Mouse (Mus musculus): ENCODE measurements around the gene Ptpn1. TPM values are rescaled to one million over a fixed set of nuclear protein-coding genes. Genes with fewer than 3 reads are reported as not detected.

Gene Ptpn1
- total and polyA plus RNA-seq, 3 experiments: 16.2 to 38.1 (median 29.4) TPM

DNA sequence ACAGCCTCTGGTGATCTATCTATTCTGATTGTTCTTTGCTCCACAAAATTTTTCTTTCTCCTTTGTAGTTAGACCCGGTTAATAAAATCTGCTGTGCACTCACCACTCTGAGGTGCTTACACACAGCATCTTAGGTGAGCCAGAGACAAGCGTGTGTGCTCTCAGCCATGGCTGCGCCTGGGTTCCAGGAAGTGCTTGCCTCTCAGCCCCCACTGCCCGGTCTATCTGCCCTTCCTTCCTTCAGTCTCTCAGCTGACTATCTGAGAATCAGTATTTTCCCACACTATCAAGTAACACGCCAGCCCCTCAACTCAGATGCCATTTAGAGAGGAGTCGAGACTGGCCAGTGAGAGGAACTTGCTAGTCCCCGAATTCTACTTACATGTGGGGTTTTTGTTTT lies 28.1 kb downstream of the Ptpn1 start:
- Histone ChIP-seq H3K36me3 (replicated peaks) (peaks cover 80% of the 10 kb centered on the region), H3K4me1 (ENCODE audit: insufficient read depth, low read depth, low read length) (peaks cover 8% of the 10 kb centered on the region; the same call in 1 of the 2 replicates), H3K4me3 (ENCODE audit: low read depth, low read length) (no peak overlapping the region), H3K27me3 (ENCODE audit: insufficient read depth, low read length) (no peaks in the 10 kb centered on the region), H3K9me3 (replicated peaks) (no peaks in the 10 kb centered on the region)
- no peak for TF ChIP-seq GATA2 (IDR thresholded peaks at IDR 0.05; ENCODE audit: borderline replicate concordance, low read depth, low read length)
- TF ChIP-seq GATA1 (IDR thresholded peaks at IDR 0.05; ENCODE audit: borderline replicate concordance, low read length): no peak
- no peak for TF ChIP-seq POLR2AphosphoS5 (IDR thresholded peaks at IDR 0.05; ENCODE audit: insufficient replicate concordance, low read depth, low read length)
- no peak for TF ChIP-seq TAL1 (conservative IDR thresholded peaks at IDR 0.05; ENCODE audit: low read depth, low read length)
- no peak for TF ChIP-seq CTCF (IDR thresholded peaks at IDR 0.05; ENCODE audit: low read depth, low read length)
- no peak for DNase-seq (ENCODE audit: low spot score)
- no peak for ATAC-seq (ENCODE audit: extremely low read depth, insufficient number of reproducible peaks, low FRiP score, poor library complexity, severe bottlenecking)

DNA sequence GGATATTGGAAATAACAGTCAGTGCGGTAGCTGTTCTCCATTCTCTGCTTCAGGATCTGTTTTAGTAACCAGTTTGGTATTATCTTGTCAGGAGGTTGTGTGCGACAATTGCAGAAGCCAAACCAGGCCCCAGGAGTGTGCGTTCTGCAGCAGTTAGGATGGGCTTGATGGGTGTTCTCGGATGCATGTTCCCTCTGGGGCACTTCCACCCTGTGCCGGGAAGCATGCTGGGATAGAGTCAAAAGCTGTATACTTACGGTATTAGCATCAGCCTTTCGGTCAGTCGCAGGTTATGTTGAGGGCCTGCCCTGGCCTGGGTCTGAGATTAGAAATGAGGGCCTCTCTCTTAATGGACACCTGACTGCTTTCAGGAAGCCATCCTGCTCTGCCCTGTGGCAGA lies 28.7 kb downstream of the Ptpn1 start:
- ATAC-seq (ENCODE audit: extremely low read depth, insufficient number of reproducible peaks, low FRiP score, poor library complexity, severe bottlenecking) (no peak), DNase-seq (ENCODE audit: low spot score) (no peak)
- no peaks in the 10 kb centered on the region for H3K27me3 ChIP-seq (ENCODE audit: insufficient read depth, low read length)
- TF ChIP-seq GATA1 (IDR thresholded peaks at IDR 0.05; ENCODE audit: borderline replicate concordance, low read length) (no peak), POLR2AphosphoS5 (IDR thresholded peaks at IDR 0.05; ENCODE audit: insufficient replicate concordance, low read depth, low read length) (no peak), GATA2 (IDR thresholded peaks at IDR 0.05; ENCODE audit: borderline replicate concordance, low read depth, low read length) (no peak), CTCF (IDR thresholded peaks at IDR 0.05; ENCODE audit: low read depth, low read length) (no peak), TAL1 (conservative IDR thresholded peaks at IDR 0.05; ENCODE audit: low read depth, low read length) (no peak)
- peaks cover 82% of the 10 kb centered on the region for H3K36me3 ChIP-seq (replicated peaks)
- peaks cover 8% of the 10 kb centered on the region; the same call in 1 of the 2 replicates for H3K4me1 ChIP-seq (ENCODE audit: insufficient read depth, low read depth, low read length)
- H3K4me3 ChIP-seq (ENCODE audit: low read depth, low read length): no peak overlapping the region
- H3K9me3 ChIP-seq (replicated peaks): no peaks in the 10 kb centered on the region

DNA sequence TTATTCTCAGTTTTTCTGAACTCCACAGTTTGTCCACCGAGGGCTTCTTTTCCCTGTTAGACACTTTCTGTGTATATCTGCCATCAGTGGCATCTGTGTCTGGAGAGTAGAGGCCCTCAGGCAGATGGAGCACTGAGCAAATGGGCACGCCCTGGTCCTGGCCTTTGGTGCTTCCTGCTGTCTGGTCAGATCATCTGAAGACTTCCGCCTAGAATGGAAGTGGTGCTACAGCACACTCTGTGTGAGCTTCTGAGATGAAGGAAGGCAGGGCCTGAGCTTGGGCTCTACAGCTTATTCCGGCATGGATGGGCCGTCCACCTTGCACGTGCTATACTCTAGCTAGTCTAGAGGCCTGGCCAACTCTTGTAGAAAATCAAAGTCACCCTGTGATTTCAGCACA lies 30.5 kb downstream of the Ptpn1 start:
- no peak overlapping the region for H3K4me3 ChIP-seq (ENCODE audit: low read depth, low read length)
- TF ChIP-seq CTCF (IDR thresholded peaks at IDR 0.05; ENCODE audit: low read depth, low read length): no peak
- no peak for TF ChIP-seq GATA2 (IDR thresholded peaks at IDR 0.05; ENCODE audit: borderline replicate concordance, low read depth, low read length)
- no peak for TF ChIP-seq TAL1 (conservative IDR thresholded peaks at IDR 0.05; ENCODE audit: low read depth, low read length)
- no peak for TF ChIP-seq GATA1 (IDR thresholded peaks at IDR 0.05; ENCODE audit: borderline replicate concordance, low read length)
- TF ChIP-seq POLR2AphosphoS5 (IDR thresholded peaks at IDR 0.05; ENCODE audit: insufficient replicate concordance, low read depth, low read length): no peak
- no peak for DNase-seq (ENCODE audit: low spot score)
- no peaks in the 10 kb centered on the region for H3K27me3 ChIP-seq (ENCODE audit: insufficient read depth, low read length)
- H3K36me3 ChIP-seq (replicated peaks): peaks cover 89% of the 10 kb centered on the region
- H3K9me3 ChIP-seq (replicated peaks): no peaks in the 10 kb centered on the region
- ATAC-seq (ENCODE audit: extremely low read depth, insufficient number of reproducible peaks, low FRiP score, poor library complexity, severe bottlenecking): no peak
- peaks cover 8% of the 10 kb centered on the region; the same call in 1 of the 2 replicates for H3K4me1 ChIP-seq (ENCODE audit: insufficient read depth, low read depth, low read length)

DNA sequence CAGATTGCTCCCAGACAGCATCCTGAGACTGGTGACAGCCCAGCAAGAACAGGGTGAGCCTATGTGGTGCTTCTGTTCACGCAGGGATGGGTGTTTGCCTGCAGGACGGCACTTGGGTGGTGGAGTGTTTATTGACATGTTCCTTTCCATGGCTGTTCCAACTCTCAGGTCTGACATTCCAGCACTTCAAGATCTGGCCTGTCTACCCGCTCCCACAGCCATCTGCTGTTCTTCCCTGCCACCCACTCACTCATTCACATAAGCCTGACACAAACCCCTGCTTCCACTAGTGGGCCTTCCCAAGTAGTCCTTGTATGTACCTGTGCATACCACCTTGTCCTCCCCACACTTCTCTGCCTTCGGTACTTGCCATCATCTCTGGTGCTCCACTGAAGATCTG lies 31.3 kb downstream of the Ptpn1 start:
- no peak for ATAC-seq (ENCODE audit: extremely low read depth, insufficient number of reproducible peaks, low FRiP score, poor library complexity, severe bottlenecking)
- no peak for DNase-seq (ENCODE audit: low spot score)
- no peaks in the 10 kb centered on the region for H3K27me3 ChIP-seq (ENCODE audit: insufficient read depth, low read length)
- no peak overlapping the region for H3K4me3 ChIP-seq (ENCODE audit: low read depth, low read length)
- TF ChIP-seq CTCF (IDR thresholded peaks at IDR 0.05; ENCODE audit: low read depth, low read length) (no peak), TAL1 (conservative IDR thresholded peaks at IDR 0.05; ENCODE audit: low read depth, low read length) (no peak), GATA2 (IDR thresholded peaks at IDR 0.05; ENCODE audit: borderline replicate concordance, low read depth, low read length) (no peak), GATA1 (IDR thresholded peaks at IDR 0.05; ENCODE audit: borderline replicate concordance, low read length) (no peak), POLR2AphosphoS5 (IDR thresholded peaks at IDR 0.05; ENCODE audit: insufficient replicate concordance, low read depth, low read length) (no peak)
- peaks cover 92% of the 10 kb centered on the region for H3K36me3 ChIP-seq (replicated peaks)
- H3K9me3 ChIP-seq (replicated peaks): no peaks in the 10 kb centered on the region
- peaks cover 8% of the 10 kb centered on the region; the same call in 1 of the 2 replicates for H3K4me1 ChIP-seq (ENCODE audit: insufficient read depth, low read depth, low read length)

GRCm38 (mm10) chr2:167963778-167964300 lies 32.0 kb downstream of the Ptpn1 start:
- H3K4me1 ChIP-seq (ENCODE audit: insufficient read depth, low read depth, low read length): peaks cover 5% of the 10 kb centered on the region; the same call in 1 of the 2 replicates
- no peak for TF ChIP-seq GATA2 (IDR thresholded peaks at IDR 0.05; ENCODE audit: borderline replicate concordance, low read depth, low read length)
- no peak for TF ChIP-seq GATA1 (IDR thresholded peaks at IDR 0.05; ENCODE audit: borderline replicate concordance, low read length)
- no peaks in the 10 kb centered on the region for H3K9me3 ChIP-seq (replicated peaks)
- H3K4me3 ChIP-seq (ENCODE audit: low read depth, low read length): no peak overlapping the region
- no peak for ATAC-seq (ENCODE audit: extremely low read depth, insufficient number of reproducible peaks, low FRiP score, poor library complexity, severe bottlenecking)
- no peaks in the 10 kb centered on the region for H3K27me3 ChIP-seq (ENCODE audit: insufficient read depth, low read length)
- DNase-seq (ENCODE audit: low spot score): no peak
- peaks cover 92% of the 10 kb centered on the region for H3K36me3 ChIP-seq (replicated peaks)

- Histone ChIP-seq H3K36me3 (replicated peaks) (peaks cover 94% of the 10 kb centered on the region), H3K27me3 (ENCODE audit: insufficient read depth, low read length) (no peaks in the 10 kb centered on the region)
Observed at GRCm38 (mm10) chr2:167964320-167964719, 32.5 kb downstream of the Ptpn1 start.

More at GRCm38 (mm10) chr2:167964320-167964719, 32.5 kb downstream of the Ptpn1 start:
- ATAC-seq (ENCODE audit: extremely low read depth, insufficient number of reproducible peaks, low FRiP score, poor library complexity, severe bottlenecking): no peak
- H3K9me3 ChIP-seq (replicated peaks): no peaks in the 10 kb centered on the region
- no peak overlapping the region for H3K4me3 ChIP-seq (ENCODE audit: low read depth, low read length)
- no peak for DNase-seq (ENCODE audit: low spot score)
- TF ChIP-seq CTCF (IDR thresholded peaks at IDR 0.05; ENCODE audit: low read depth, low read length) (no peak), POLR2AphosphoS5 (IDR thresholded peaks at IDR 0.05; ENCODE audit: insufficient replicate concordance, low read depth, low read length) (no peak), GATA2 (IDR thresholded peaks at IDR 0.05; ENCODE audit: borderline replicate concordance, low read depth, low read length) (no peak), TAL1 (conservative IDR thresholded peaks at IDR 0.05; ENCODE audit: low read depth, low read length) (no peak), GATA1 (IDR thresholded peaks at IDR 0.05; ENCODE audit: borderline replicate concordance, low read length) (no peak)
- H3K4me1 ChIP-seq (ENCODE audit: insufficient read depth, low read depth, low read length): peaks cover 5% of the 10 kb centered on the region; the same call in 1 of the 2 replicates

Data from G1E (cell line).